Mouse (Mus musculus): Measurements from ENCODE around the gene Tle2. TPM values are rescaled to one million over a fixed set of nuclear protein-coding genes. Genes with fewer than 3 reads are reported as not detected.

The Tle2 gene
- total RNA-seq (2021): 1 to 10 TPM; 4.4 to 4.7 TPM
- long read RNA-seq, experiment 1, partial matches to known transcripts: 0 of 4 reads
- long read RNA-seq, experiment 1, other reads (novel, unspliced or antisense): 4 of 4 reads
- long read RNA-seq, experiment 2, partial matches to known transcripts: 0 of 1 reads
- long read RNA-seq, experiment 2, other reads (novel, unspliced or antisense): 1 of 1 reads

DNA sequence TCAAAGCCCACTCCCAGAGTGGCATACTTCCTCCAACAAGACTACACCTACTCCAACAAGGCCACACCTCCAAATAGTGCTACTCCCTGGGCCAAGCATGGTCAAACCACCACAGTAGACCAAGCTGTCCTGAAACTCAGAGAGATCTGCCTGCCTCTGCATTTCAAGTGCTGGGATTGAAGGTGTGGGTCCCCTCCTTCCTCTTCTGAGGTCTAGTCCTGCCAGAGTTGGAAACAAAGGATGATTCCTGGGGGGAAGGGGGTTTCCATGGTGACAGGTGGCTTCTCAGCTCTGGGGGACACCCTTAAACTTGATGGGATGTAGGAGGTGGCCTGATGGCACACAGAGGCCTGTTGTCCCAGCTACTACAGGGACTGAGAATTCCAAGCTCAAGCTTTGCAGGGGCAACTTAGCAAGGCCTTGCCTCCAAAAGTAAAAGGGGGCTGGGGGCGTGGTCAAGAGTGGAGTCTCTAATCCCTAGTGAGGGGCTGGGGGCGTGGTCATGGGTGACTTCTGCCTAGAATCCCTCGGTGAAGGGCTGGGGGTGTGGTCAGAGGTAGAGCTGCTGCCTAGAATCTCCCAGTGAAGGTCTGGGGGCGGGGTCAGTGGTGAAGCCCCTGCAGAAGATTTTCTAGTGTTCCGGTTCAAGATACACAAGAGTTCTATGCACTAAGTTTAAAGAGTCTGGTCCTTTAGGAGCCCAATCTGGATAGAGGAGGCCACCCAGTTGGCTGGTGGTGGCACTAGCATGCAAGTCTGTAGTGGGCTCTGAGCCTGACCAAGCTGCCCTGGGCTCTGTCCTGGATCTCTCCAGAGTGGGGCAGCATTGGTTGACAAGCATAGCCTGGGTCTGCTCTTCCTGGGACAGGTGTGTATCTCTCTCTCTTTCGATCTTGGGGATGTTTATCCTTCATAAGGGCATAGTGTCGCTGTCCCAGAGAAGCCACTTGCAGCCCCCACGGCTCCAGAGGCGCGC lies at the start of gene Tle2:
Gene Tle2, plus strand, starts transcription at position 481 of the 976 bp plus-strand sequence.
- intact Hi-C loops (cut with DNase I): no loop called here

DNA sequence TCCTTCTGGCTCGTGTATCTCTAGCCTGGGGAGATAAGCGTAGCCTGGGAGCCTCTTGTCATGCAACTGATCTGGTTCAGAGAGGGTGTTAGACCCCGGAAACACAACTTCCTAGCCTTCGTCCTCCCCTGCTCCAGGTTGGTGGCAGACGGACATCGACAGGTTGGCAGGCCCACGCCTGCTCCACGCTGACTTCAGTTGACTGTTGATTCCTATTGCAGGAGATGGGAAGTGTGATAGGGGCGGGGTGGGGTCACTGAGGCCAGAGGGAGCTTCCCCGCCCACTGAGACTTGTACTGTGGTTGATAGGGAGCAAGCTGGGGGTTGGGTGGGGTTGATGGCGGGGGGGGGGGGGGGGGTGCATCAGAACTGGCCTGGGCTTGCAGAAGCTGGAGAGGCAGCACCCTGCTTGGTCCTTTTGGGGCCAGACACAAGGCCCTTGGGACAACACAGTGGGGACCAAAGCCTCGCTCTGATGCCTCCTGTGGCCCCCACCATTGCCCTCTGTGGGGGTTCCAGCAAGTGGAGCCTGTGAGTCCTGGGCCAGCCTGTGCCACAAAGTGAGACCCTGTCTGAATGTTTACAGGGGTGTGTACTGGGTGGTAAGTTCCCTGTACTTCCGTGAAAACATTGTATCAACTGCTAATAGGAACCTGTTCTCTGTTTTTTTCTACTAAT lies 49.2 kb upstream of the Tle2 start:
- intact Hi-C loops (cut with DNase I): no loop called here
- no peak for DNase-seq

More for the DNA sequence above, at the start of gene Tle2:
- DNase-seq: no peak

DNA sequence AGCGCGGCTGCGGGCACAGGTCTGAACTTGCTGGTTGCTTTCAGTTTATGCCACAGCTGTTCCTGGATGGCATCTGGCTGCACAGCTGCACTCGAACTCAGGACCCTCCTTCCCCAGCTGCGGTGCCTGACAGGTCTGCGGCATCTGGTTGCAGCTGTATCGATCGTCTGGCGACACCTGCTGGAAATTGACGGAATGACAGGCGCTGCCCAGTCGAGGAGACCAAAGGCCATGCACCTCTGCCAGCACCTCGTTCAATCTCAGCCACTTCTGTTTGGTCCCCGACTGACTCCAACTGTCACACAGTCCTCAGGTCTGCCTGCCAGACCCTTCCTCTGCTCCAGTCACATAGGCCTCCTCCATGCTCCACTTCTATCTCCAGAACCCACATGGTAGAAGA lies 47.6 kb upstream of the Tle2 start:
- intact Hi-C loops (cut with DNase I): loop anchor here (2.0 kb wide), 1 partner anchor 24 kb away; no protein-coding TSS in a partner anchor
- peak; percentile 72 to 84 for DNase-seq

DNA sequence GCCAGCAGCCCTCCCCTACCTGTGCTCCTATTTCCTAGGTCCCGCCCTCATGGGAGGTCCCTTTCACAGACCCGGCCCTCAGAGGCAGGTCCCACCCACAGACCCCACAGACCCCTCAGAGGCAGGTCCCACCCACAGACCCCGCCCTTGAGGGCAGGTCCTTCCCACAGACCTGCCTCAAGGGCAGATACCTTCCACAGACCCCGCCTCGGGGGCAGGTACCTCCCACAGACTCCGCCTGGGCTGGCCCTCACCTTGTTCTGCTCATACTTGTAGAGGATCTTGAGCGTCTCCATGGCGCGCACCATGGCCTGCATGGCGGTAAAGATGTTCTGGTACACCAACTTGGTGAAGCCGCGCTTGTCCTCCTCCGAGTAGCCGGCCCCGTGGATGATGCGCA lies 39.5 kb upstream of the Tle2 start:
- DNase-seq: no peak
- intact Hi-C loops (cut with DNase I): no loop called here

DNA sequence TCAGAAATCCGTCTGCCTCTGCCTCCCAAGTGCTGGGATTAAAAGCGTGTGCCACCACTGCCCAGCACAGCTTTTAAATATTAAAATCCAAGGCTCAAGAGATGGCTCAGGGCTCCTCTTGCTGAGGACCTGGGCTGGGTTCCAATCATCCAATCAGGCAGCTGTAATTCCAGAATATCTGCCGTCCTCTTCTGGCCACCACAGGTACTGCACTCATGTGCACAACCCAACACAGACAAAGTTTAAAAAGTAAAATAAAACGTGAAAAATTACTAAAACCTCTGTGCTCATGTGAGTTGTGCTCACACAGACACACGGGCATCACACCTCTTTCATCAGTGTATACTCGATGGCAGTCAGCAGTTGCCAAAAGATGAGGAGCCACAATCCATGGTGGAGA lies 37.6 kb upstream of the Tle2 start:
- DNase-seq: no peak
- intact Hi-C loops (cut with DNase I): no loop called here

DNA sequence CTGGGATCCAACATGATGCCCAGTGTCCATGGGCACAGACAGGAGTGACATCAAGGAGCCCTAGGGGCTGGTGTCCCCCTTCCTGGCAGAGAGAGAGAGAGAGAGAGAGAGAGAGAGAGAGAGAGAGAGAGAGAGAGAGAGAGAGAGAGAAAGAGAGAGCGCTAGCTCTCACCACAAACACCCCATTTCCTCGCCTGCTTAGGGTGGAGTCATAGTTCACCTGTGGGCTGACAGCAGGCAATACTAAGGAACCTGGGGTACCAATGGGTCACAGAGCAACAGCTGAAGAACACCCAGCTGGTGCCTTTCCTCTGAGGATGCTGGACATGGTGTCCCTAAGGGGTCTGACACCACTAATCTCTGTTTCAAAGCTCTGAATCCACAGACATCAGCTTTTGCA lies 36.9 kb upstream of the Tle2 start:
- intact Hi-C loops (cut with DNase I): no loop called here
- no peak for DNase-seq

DNA sequence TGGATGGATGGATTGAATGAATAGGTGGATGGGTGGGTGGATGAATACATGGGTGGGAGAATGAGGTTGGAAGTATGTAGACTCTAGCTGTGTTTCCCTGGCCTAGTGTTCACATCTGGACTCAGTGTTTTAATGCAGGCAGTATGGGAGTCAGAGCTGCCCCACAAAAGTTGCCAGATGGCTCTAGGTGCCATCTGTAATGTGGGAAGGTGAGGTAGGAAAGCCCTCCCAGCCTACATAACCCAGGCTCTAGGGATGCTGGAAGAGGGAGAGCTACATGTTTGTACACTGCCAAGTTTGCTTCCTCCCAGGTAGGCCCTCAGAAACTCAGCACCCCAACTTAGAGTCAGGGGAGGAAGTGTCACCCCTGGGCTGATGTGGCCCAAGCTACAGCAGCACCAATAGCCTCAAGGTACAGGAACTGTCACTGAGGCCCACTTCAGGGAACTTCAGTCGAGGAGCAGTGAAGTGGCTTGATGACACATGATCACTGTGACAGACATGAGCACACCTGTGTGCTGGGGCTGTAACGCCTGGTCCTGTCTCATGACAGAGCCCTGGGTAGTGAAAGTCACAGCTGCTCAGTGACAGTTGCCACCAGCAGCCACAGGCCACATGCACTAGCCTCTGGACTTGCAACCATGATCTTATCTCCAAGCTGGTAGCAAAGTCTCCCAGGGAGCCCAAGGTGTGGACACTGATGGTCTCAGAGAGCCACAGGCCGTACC lies 35.9 kb upstream of the Tle2 start:
- intact Hi-C loops (cut with DNase I): no loop called here
- no peak for DNase-seq

DNA sequence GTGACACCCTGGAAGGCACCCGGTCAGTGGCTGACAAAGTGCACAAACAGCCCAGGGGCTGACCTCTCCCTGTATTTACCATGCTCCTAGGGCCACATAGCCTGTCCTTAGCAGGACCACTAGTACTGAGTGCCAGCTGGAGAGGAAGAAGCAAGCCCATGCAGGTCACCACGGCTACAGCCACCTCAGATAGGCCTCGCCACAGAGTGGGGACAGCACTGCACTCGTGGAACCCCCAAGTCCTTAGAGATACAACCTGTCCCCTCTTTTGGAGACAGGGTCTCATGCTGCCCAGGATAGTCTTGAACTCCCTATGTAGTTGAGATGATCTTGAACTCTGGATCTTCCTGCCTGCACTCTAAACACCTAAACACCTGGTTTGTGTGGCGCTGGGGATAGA lies 33.0 kb upstream of the Tle2 start:
- DNase-seq: no peak
- intact Hi-C loops (cut with DNase I): no loop called here

DNA sequence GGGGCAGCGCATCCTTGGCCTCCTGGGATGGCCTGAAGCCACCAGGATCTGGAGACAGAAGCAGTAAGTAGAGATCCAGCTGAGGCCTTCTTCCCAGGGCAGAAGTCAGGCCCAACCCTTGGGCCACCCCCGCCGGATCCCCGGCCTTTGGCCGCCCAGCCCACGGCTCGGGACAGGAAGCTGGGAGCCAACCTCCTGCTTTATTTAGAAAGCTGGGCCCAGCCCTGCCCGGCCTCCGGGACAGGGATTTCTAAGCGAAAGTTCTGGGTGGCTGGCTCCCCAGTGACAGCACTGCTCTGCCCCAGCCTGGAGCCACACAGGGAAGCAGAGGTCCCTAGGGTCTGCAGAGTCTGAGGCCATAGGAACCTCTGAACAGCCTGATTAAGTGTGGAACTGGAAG lies 32.6 kb upstream of the Tle2 start:
- intact Hi-C loops (cut with DNase I): no loop called here
- DNase-seq: peak; percentile 57 to 62

DNA sequence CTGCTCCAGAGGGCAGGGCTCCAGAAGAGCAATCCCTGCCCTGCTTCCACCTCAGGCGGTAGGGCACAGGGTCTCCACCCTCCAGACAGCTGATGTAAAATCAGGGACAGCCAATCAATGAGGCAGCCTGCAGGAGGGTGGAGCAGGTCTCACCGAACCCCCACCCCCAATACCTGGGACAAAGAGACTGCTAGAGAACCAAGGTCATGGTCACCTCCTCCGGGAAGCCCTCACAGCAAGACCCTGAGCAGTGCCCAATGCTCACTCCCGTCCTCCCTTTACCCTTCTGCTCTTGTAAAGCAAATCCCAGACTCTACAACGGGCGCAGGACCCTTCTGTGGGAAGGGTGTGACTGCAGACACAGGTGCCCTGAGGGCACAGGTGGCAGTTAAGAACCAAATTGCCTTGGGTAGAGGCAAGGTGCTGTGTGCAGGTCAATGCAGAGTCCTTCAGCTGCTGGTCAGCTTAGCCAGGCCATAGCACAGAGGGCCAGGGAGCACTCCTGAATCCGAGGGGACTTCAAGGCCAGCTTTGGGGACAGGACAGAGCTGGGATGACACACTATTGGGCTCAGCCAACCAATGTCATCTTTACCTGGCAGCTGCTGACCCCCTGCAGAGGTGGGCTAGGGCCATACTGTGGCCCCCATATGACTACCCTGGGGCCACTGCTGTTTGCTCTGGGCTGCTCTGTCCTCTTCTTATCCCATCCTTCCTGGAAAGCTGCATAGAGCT lies 31.5 kb upstream of the Tle2 start:
- intact Hi-C loops (cut with DNase I): no loop called here
- no peak for DNase-seq

DNA sequence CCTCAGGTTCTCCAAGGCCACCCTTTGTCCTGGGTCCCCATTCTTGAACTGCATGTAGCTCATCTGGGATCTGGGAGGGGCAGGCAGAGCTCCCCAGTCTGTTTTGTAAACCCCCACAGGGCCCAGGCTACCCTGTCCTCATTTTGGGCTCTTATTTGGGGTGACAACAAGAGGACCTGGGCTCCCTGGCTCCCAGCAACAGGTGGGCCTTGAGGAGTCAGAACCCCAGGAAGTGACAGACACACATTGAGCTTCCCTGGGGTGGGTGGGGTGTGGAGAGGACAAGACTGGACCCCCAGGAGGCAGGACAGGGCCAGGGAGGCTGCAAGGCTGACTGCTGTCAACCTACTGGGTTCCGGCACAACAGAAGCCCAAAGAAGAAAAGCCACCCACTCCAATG lies 30.7 kb upstream of the Tle2 start:
- intact Hi-C loops (cut with DNase I): no loop called here
- DNase-seq: no peak

DNA sequence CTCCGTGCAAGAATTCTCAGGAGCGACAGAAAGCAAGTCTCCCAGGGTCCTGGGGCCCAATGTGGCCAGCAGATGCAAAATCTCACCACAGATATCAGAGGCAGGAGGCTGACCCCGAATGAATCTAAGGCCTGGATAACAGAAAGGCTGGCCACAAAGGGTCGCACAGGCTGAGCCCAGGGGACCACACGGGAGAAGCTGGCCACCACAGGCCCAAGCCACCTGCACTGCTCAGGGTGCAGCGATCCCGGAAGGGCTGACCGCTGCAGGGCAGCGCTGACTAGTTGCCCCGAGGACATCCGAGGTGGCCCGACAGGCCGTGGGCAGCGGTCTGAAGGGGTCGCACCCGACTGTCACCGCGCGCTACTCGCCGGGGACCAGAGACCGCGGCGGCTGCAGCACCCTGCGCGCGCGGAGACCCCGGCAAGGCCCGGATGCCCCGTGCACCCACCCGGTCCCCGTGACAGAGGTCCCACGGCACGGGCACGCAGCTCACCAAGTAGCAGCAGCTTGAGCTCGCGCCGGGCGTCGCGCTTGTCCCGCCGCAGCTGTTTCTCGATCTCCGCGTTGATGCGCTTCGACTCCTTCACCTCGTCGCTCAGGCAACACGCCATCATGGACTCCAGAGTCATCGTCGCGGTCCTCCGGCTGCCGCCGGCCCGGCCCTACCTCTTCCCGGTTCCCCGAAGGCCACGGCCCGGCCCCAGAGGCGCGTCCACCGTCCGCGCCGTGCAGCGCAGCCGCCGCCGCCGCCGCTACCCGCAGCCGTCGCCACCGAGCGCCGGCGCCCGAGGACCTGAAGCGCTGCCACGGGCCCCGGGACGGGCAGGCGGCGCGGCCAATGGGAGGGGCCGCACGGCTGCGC lies 29.8 kb upstream of the Tle2 start:
- intact Hi-C loops (cut with DNase I): no loop called here
- peak in 1 of 2 experiments; percentile 51 for DNase-seq

DNA sequence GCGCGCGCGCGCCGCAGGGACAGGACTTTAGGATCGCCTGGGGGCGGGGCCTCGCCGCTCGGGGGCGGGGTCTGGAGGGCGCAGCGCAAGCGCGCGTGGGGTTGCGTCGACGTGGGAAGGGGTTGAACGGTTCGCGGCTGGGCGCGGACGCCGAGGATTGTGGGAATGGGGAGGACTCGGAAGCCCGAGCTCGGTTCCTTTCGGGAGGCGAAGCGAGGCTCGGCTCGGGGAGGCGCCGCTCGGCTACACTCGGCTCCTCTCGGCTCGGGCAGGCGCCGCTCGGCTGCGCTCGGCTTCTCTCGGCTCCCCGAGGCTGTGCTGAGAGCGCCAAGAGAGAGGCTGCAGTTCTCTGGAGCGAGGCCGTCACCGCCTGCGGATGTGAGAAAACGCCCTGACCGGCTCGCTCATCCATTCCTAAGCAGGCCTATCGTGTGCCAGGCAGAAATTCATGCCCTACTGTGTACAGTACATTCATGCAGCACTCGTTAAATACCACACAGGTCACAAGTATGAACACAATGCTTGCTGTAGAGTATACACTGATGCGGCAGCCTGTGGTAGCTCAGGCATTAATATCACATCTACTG lies 29.1 kb upstream of the Tle2 start, which contains the start of gene Gna11:
Gene Gna11, minus strand, starts transcription at position 30 of the 587 bp plus-strand sequence.
- DNase-seq: peak; percentile 99 to 100
- intact Hi-C loops (cut with DNase I): no loop called here

DNA sequence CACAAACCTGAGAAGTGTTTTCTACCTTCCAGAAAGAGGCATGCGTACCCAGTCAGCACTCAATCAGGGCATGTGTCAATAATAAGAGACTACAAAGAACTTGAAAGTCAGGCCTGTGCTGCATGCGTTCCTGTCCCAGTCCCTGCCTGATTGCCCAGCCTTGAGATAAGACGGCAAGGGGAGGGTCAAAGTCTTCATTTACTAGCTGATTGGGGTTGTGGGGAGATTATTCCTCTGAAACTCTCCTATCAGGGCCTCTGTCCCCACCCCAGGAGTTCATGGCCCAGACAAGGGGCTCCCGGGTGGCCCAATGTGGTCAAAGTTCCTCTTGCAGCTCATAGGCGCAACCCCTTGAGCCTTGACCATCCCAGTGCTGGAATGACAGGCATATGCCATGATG lies 28.0 kb upstream of the Tle2 start:
- intact Hi-C loops (cut with DNase I): no loop called here

DNA sequence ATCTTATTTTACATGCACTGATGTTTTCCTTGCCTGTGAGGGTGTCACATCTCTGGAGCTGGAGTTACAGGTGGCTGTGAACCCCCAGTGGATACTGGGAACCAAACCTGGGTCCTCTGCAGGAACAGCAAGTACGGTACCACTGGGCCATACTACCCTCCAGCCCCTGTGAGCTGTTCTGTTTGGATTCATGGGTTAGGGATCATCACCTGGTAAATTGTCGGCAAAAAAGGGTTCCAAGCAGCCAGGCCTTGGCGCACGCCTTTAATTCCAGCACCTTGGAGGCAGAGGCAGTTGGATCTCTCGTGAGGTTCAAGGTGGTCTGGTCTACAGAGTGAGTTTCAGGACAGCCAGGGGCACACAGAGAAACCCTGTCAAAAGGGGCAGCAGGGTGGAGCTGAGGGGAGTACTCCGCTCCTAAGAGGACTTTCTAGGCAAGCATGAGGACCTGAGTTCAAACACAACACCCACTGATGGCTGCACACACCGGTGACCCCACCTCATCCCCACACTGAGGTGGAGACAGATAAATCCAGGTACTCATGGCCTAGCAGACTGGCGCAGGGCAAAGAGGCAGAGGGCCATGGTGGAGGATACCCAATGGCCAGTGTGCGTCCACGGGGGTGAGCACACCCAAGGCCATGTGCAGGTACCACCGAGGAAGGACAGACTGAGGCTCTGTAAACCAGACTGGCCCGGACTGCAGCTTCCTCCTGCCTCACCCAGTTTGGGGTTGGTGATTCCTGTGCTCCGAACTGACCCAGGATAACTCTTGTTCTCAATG lies 27.4 kb upstream of the Tle2 start:
- intact Hi-C loops (cut with DNase I): no loop called here
- no peak for DNase-seq

More for the DNA sequence above, 28.0 kb upstream of the Tle2 start:
- DNase-seq: no peak

DNA sequence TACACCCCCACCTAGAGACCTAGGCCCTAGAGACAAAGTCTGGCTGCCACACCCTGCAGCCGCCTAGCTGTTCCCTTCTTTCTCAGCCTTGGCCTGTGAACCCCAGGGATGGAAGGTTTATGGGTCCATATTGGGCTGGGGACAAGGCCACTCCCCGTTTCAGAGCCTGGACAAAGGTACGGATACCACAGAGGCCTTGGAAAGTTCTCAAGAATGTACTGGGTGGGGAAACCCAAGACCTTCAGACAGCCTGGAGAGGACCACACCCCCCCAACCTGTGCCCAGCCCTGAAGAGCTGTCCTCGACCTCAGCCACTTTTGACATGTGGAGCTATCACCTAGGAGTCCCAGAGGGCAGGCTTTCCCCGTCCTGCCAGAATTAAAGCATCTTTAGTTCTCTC lies 25.4 kb upstream of the Tle2 start:
- intact Hi-C loops (cut with DNase I): loop anchor here (2.0 kb wide), 1 partner anchor 30 kb away; no protein-coding TSS in a partner anchor
- no peak for DNase-seq

DNA sequence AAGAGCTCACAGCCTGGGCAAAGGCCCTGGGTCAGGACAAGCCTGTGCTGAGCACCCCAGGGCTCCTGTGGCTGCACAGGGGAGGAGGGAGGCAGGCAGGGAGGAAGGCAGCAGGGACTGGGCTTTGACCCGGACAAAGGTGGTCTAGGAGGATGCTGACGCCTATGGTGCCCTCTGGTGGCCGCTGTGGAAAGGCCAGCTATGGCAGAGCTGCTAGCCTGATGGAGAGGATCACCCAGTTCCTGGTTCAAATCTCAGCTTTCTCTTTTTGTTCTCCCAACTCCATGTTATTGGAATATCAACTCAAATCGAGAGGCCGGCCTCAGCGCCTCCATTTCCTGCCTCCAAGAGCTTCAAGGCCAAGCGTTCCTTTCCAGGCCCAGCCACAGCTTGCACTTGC lies 24.1 kb upstream of the Tle2 start:
- peak in 1 of 2 experiments; percentile 51 for DNase-seq
- intact Hi-C loops (cut with DNase I): no loop called here

Measured in gastrocnemius, postnatal 36 days (tissue).